Mouse (Mus musculus) myocyte (in vitro differentiated cells): ENCODE data around the gene Xylb. TPM values are rescaled to one million over a fixed set of nuclear protein-coding genes. Genes with fewer than 3 reads are reported as not detected.

Experiments used
- H3K27me3 ChIP-seq: one replicate; pipeline ENCODE4 v1.6.1; 2011; ENCODE audit not compliant: control insufficient read depth, insufficient read depth, insufficient read length
- H3K36me3 ChIP-seq: one replicate; pipeline ENCODE4 v1.6.1; 2011; ENCODE audit not compliant: control insufficient read depth, insufficient read depth
- H3K4me2 ChIP-seq: one replicate; pipeline ENCODE4 v1.6.1; 2011; ENCODE audit warnings: low read depth, control low read depth
- H3K4me3 ChIP-seq: one replicate; pipeline ENCODE4 v1.5.1; 2011; ENCODE audit warnings: mild to moderate bottlenecking, control low read depth, moderate library complexity
- H3K79me2 ChIP-seq: one replicate; pipeline ENCODE4 v1.6.1; 2011; ENCODE audit not compliant: control insufficient read depth, insufficient read depth
- H3ac ChIP-seq: one replicate; pipeline ENCODE4 v1.6.1; 2011; ENCODE audit not compliant: control insufficient read depth, insufficient read length
- CEBPB ChIP-seq: IDR thresholded peaks from 2 replicates; pipeline ENCODE4 v1.6.1; 2011; ENCODE audit warnings: mild to moderate bottlenecking, moderate library complexity; ENCODE audit not compliant: poor library complexity, insufficient read depth, severe bottlenecking
- E2F4 ChIP-seq: IDR thresholded peaks from one replicate; pipeline ENCODE4 v1.6.1; 2011; ENCODE audit warnings: mild to moderate bottlenecking, control low read depth, moderate library complexity; ENCODE audit not compliant: insufficient read depth
- MAX ChIP-seq: IDR thresholded peaks from one replicate; pipeline ENCODE4 v1.6.1; 2011; ENCODE audit warnings: low read depth, mild to moderate bottlenecking, control low read depth
- MYOD1 ChIP-seq, 3 experiments: IDR thresholded peaks; one replicate each; pipeline ENCODE4 v1.6.1; 2011; ENCODE audit warnings: control low read depth in 2 of 3, low read depth in 2 of 3, mild to moderate bottlenecking in 2 of 3, moderate library complexity in 1 of 3; ENCODE audit not compliant: insufficient read length in 2 of 3, control insufficient read depth in 1 of 3
- MYOG ChIP-seq, 3 experiments: IDR thresholded peaks; one replicate each; pipeline ENCODE4 v1.6.1; 2011; ENCODE audit warnings: control low read depth in 2 of 3, low read depth in 2 of 3, mild to moderate bottlenecking in 2 of 3; ENCODE audit not compliant: insufficient read length in 2 of 3, control insufficient read depth in 1 of 3, insufficient read depth in 1 of 3
- POLR2A ChIP-seq: IDR thresholded peaks from one replicate; pipeline ENCODE4 v1.6.1; 2011; ENCODE audit warnings: low read depth, mild to moderate bottlenecking, control low read depth, moderate library complexity; ENCODE audit not compliant: insufficient read length
- POLR2AphosphoS2 ChIP-seq: IDR thresholded peaks from one replicate; pipeline ENCODE4 v1.6.1; 2011; ENCODE audit warnings: low read depth, control low read depth; ENCODE audit not compliant: insufficient read length
- REST ChIP-seq: IDR thresholded peaks from one replicate; pipeline ENCODE4 v1.6.1; 2011; ENCODE audit warnings: mild to moderate bottlenecking, control low read depth, moderate library complexity; ENCODE audit not compliant: insufficient read depth, insufficient read length
- SRF ChIP-seq: IDR thresholded peaks from one replicate; pipeline ENCODE4 v1.6.1; 2011; ENCODE audit warnings: low read depth; ENCODE audit not compliant: control insufficient read depth, insufficient read length
- TCF12 ChIP-seq: IDR thresholded peaks from one replicate; pipeline ENCODE4 v1.6.1; 2011; ENCODE audit warnings: mild to moderate bottlenecking, control low read depth; ENCODE audit not compliant: poor library complexity, insufficient read depth, severe bottlenecking
- TCF3 ChIP-seq: IDR thresholded peaks from one replicate; pipeline ENCODE4 v1.6.1; 2011; ENCODE audit warnings: low read depth, control low read depth; ENCODE audit not compliant: insufficient read length
- USF1 ChIP-seq: IDR thresholded peaks from one replicate; pipeline ENCODE4 v1.6.1; 2011; ENCODE audit warnings: low read depth, mild to moderate bottlenecking, control low read depth, moderate library complexity
- polyA plus RNA-seq: library from polyadenylated mRNA; unstranded; fragments of >200 nt; fragmentation: generic; extraction: Trizol; gene quantifications from one replicate; pipeline ENCODE4 v1.2.1, GENCODE M21; 2012; ENCODE audit warnings: missing spikeins

Gene Xylb
- polyA plus RNA-seq, 1 experiment: 1.7 TPM

- no peaks in the 10 kb centered on the region for H3K27me3 ChIP-seq
- TF ChIP-seq TCF3 (no peak), POLR2AphosphoS2 (no peak), E2F4 (no peak), REST (no peak), CEBPB (no peak), MAX (no peak), USF1 (no peak), TCF12 (no peak), POLR2A (no peak), MYOG (IDR thresholded peaks at IDR 0.05; ENCODE audit: control insufficient read depth in 1 of 3, insufficient read depth in 1 of 3, insufficient read length in 2 of 3, low read depth in 2 of 3) (no peak), MYOD1 (IDR thresholded peaks at IDR 0.05; ENCODE audit: control insufficient read depth in 1 of 3, insufficient read length in 2 of 3, low read depth in 2 of 3) (no peak)
- H3ac ChIP-seq: no peak overlapping the region
- no peaks in the 10 kb centered on the region for H3K79me2 ChIP-seq
- peak overlapping the region; percentile 55 for H3K4me2 ChIP-seq
- no peaks in the 10 kb centered on the region for H3K36me3 ChIP-seq
- no peak overlapping the region for H3K4me3 ChIP-seq
These were observed 52.7 kb downstream of the Xylb start for GRCm38 (mm10) chr9:119409864-119410263.

- Histone ChIP-seq H3ac (no peak overlapping the region), H3K79me2 (no peaks in the 10 kb centered on the region), H3K4me3 (no peak overlapping the region), H3K27me3 (no peaks in the 10 kb centered on the region), H3K4me2 (no peak overlapping the region), H3K36me3 (no peaks in the 10 kb centered on the region)
- TF ChIP-seq MYOG (IDR thresholded peaks at IDR 0.05; ENCODE audit: control insufficient read depth in 1 of 3, insufficient read depth in 1 of 3, insufficient read length in 2 of 3, low read depth in 2 of 3) (no peak), REST (no peak), MYOD1 (IDR thresholded peaks at IDR 0.05; ENCODE audit: control insufficient read depth in 1 of 3, insufficient read length in 2 of 3, low read depth in 2 of 3) (no peak), SRF (no peak), POLR2AphosphoS2 (no peak), POLR2A (no peak), E2F4 (no peak)
These were observed 60.8 kb downstream of the Xylb start for GRCm38 (mm10) chr9:119418025-119418424.

GRCm38 (mm10) chr9:119419852-119420438 lies 62.8 kb downstream of the Xylb start:
- no peak overlapping the region for H3K4me3 ChIP-seq
- H3ac ChIP-seq: no peak overlapping the region
- H3K27me3 ChIP-seq: no peaks in the 10 kb centered on the region
- H3K4me2 ChIP-seq: no peak overlapping the region
- H3K36me3 ChIP-seq: no peaks in the 10 kb centered on the region
- no peak for TF ChIP-seq TCF12
- TF ChIP-seq MAX: no peak
- no peak for TF ChIP-seq USF1
- no peak for TF ChIP-seq MYOG (IDR thresholded peaks at IDR 0.05; ENCODE audit: control insufficient read depth in 1 of 3, insufficient read depth in 1 of 3, insufficient read length in 2 of 3, low read depth in 2 of 3)
- no peak for TF ChIP-seq CEBPB
- TF ChIP-seq POLR2A: no peak
- no peaks in the 10 kb centered on the region for H3K79me2 ChIP-seq

- H3K27me3 ChIP-seq: no peaks in the 10 kb centered on the region
- no peaks in the 10 kb centered on the region for H3K79me2 ChIP-seq
- no peak for TF ChIP-seq REST
- peak; percentile 8 for TF ChIP-seq TCF3
- TF ChIP-seq POLR2A: no peak
- TF ChIP-seq SRF: no peak
- TF ChIP-seq TCF12: no peak
- TF ChIP-seq E2F4: no peak
- no peak for TF ChIP-seq POLR2AphosphoS2
- TF ChIP-seq MYOG (IDR thresholded peaks at IDR 0.05; ENCODE audit: control insufficient read depth in 1 of 3, insufficient read depth in 1 of 3, insufficient read length in 2 of 3, low read depth in 2 of 3): peak in 2 of 3 experiments; percentile 61 to 87
- peak in 2 of 3 experiments; percentile 46 to 74 for TF ChIP-seq MYOD1 (IDR thresholded peaks at IDR 0.05; ENCODE audit: control insufficient read depth in 1 of 3, insufficient read length in 2 of 3, low read depth in 2 of 3)
- TF ChIP-seq CEBPB: peak; percentile 6; the same call in 1 of the 2 replicates
- no peak for TF ChIP-seq MAX
- TF ChIP-seq USF1: peak; percentile 30
- no peaks in the 10 kb centered on the region for H3K36me3 ChIP-seq
- H3K4me3 ChIP-seq: no peak overlapping the region
- peak overlapping the region; percentile 27 for H3K4me2 ChIP-seq
- no peak overlapping the region for H3ac ChIP-seq
These were observed 68.2 kb downstream of the Xylb start for GRCm38 (mm10) chr9:119425217-119425975.

- no peaks in the 10 kb centered on the region for H3K27me3 ChIP-seq
- no peaks in the 10 kb centered on the region for H3K36me3 ChIP-seq
- H3ac ChIP-seq: no peak overlapping the region
- H3K4me2 ChIP-seq: peak overlapping the region; percentile 27
- H3K79me2 ChIP-seq: no peaks in the 10 kb centered on the region
- TF ChIP-seq USF1 (no peak), TCF3 (no peak), CEBPB (no peak), TCF12 (no peak), POLR2AphosphoS2 (no peak), MYOD1 (IDR thresholded peaks at IDR 0.05; ENCODE audit: control insufficient read depth in 1 of 3, insufficient read length in 2 of 3, low read depth in 2 of 3) (no peak), E2F4 (no peak), MYOG (IDR thresholded peaks at IDR 0.05; ENCODE audit: control insufficient read depth in 1 of 3, insufficient read depth in 1 of 3, insufficient read length in 2 of 3, low read depth in 2 of 3) (no peak), SRF (no peak), POLR2A (no peak), MAX (no peak)
- H3K4me3 ChIP-seq: no peak overlapping the region
These were observed 68.8 kb downstream of the Xylb start for GRCm38 (mm10) chr9:119425976-119426415.
